Mouse (Mus musculus): ENCODE data around the gene Rai1.

- TF ChIP-seq CTCF (IDR thresholded peaks at IDR 0.05; ENCODE audit: borderline replicate concordance, control insufficient read depth, extremely low read depth, insufficient read depth, low read length, poor library complexity) (no peak), POLR2A (IDR thresholded peaks at IDR 0.05; ENCODE audit: control insufficient read depth, extremely low read depth, insufficient read depth, low read length, poor library complexity) (no peak)
These were observed 2.1 kb upstream of the Rai1 start for GRCm38 (mm10) chr11:60102664-60103063.

Measured in thymus, adult 2 months (tissue).